Mouse (Mus musculus) liver, embryonic 11.5 days (tissue): Measurements from ENCODE around the gene C9orf72. TPM values are rescaled to one million over a fixed set of nuclear protein-coding genes. Genes with fewer than 3 reads are reported as not detected.
"Not testable (repeated sequence)": the region's sequence is repeated elsewhere in the genome, so short reads cannot be mapped to it uniquely, and the experiment has no call there.

Experiments used
- ATAC-seq: fragments of 200-750 bp; cut with Nextera tagmentation; replicated peaks from 2 replicates; pipeline ENCODE4 v1.8.0; 2017; ENCODE audit warnings: moderate number of reproducible peaks, mild to moderate bottlenecking, moderate TSS enrichment, moderate library complexity; ENCODE audit not compliant: low FRiP score
- DNase-seq: peaks from one replicate; pipeline ENCODE4 v3.0.0-alpha.2; 2017; ENCODE audit warnings: low spot score
- H3K27ac ChIP-seq: fragments of 300-500 bp; sonication (generic); 2 replicates; pipeline ENCODE4 v1.5.1; 2014; ENCODE audit warnings: mild to moderate bottlenecking, low read depth, low read length, control low read depth
- H3K27me3 ChIP-seq: fragments of 300-500 bp; sonication (generic); replicated peaks from 2 replicates; pipeline ENCODE4 v1.6.1; 2014; ENCODE audit warnings: low read length, mixed read lengths; ENCODE audit not compliant: control insufficient read depth, insufficient read depth
- H3K36me3 ChIP-seq: fragments of 300-500 bp; sonication (generic); 2 replicates; pipeline ENCODE4 v1.6.1; 2014; ENCODE audit warnings: mild to moderate bottlenecking, low read length, moderate library complexity, mixed read lengths; ENCODE audit not compliant: control insufficient read depth, insufficient read depth
- H3K4me1 ChIP-seq: fragments of 300-500 bp; sonication (generic); replicated peaks from 2 replicates; pipeline ENCODE4 v1.6.1; 2014; ENCODE audit warnings: low read length, mixed read lengths; ENCODE audit not compliant: control insufficient read depth, insufficient read depth
- H3K4me2 ChIP-seq: fragments of 300-500 bp; sonication (generic); 2 replicates; pipeline ENCODE4 v1.6.1; 2014; ENCODE audit warnings: mild to moderate bottlenecking, control low read depth, moderate library complexity
- H3K4me3 ChIP-seq: fragments of 300-500 bp; sonication (generic); 2 replicates; pipeline ENCODE4 v1.5.1; 2014; ENCODE audit warnings: low read depth, low read length, control low read depth
- H3K9ac ChIP-seq: fragments of 300-500 bp; sonication (generic); 2 replicates; pipeline ENCODE4 v1.6.1; 2014; ENCODE audit warnings: low read depth, low read length, control low read depth
- H3K9me3 ChIP-seq: fragments of 300-500 bp; sonication (generic); 2 replicates; pipeline ENCODE4 v1.6.1; 2016; ENCODE audit warnings: low read length, inconsistent platforms, mixed read lengths; ENCODE audit not compliant: control insufficient read depth
- WGBS: fragments of 180-500 bp; shearing (Covaris S2); extraction: QIAGEN DNeasy Blood & Tissue Kit; methylation state at CpG from one replicate; pipeline ENCODE4 v1.1.7; 2014; 5-methylcytosine and 5-hydroxymethylcytosine counted together
- polyA plus RNA-seq: library from polyadenylated mRNA; unstranded; fragments of >200 nt; fragmentation: Nextera tagmentation; extraction: Ambion mirVana; gene quantifications from 2 replicates; pipeline ENCODE4 v1.2.1, GENCODE M21; 2014

Gene C9orf72
- polyA plus RNA-seq: 9.0 and 9.2 TPM in 2 replicates

- H3K9ac ChIP-seq: peak within 1 kb of the TSS; percentile 79
- under 1% methylated on average over 50 of the region's 51 CpGs for WGBS
- peak within 1 kb of the TSS; percentile 96 for H3K4me2 ChIP-seq
- H3K36me3 ChIP-seq: no peaks in the 10 kb centered on the region
- 0 out of 2 replicates have a peak within 1 kb of the TSS, but pooled peaks have one; percentile 36 for H3K27ac ChIP-seq
- 0 out of 2 replicates have a peak, but pooled peaks cover 3% of the 10 kb centered on the region for H3K4me1 ChIP-seq
- no peaks in the 10 kb centered on the region for H3K9me3 ChIP-seq
- peak within 1 kb of the TSS; percentile 87 for H3K4me3 ChIP-seq
- ATAC-seq (peak; percentile 95), DNase-seq (peak; percentile 93)
- no peaks in the 10 kb centered on the region for H3K27me3 ChIP-seq
These were observed at the start of gene C9orf72 for GRCm38 (mm10) chr4:35225734-35226495. Gene C9orf72, minus strand, starts transcription at chr4:35226175.

- Histone ChIP-seq H3K4me1 (no peaks in the 10 kb centered on the region), H3K9ac (no peak overlapping the region), H3K4me3 (no peak overlapping the region), H3K27ac (no peak overlapping the region), H3K36me3 (no peaks in the 10 kb centered on the region), H3K9me3 (no peaks in the 10 kb centered on the region), H3K4me2 (no peak overlapping the region), H3K27me3 (no peaks in the 10 kb centered on the region)
- 45% methylated on average over 9 of the region's 9 CpGs for whole genome bisulfite sequencing
- DNase-seq (no peak), ATAC-seq (peak; percentile 63)
These were observed 33.0 kb upstream of the C9orf72 start for GRCm38 (mm10) chr4:35259006-35259405.

GRCm38 (mm10) chr4:35244023-35244422 lies 18.0 kb upstream of the C9orf72 start:
- H3K4me2 ChIP-seq: no peak overlapping the region
- 58% methylated on average over 1 of the region's 1 CpGs for WGBS
- H3K36me3 ChIP-seq: no peaks in the 10 kb centered on the region
- H3K27ac ChIP-seq: no peak overlapping the region
- no peaks in the 10 kb centered on the region for H3K27me3 ChIP-seq
- no peak overlapping the region for H3K4me3 ChIP-seq
- no peak overlapping the region for H3K9ac ChIP-seq
- H3K4me1 ChIP-seq: no peaks in the 10 kb centered on the region
- H3K9me3 ChIP-seq: no peaks in the 10 kb centered on the region
- DNase-seq (no peak), ATAC-seq (no peak)

- Histone ChIP-seq H3K4me3 (no peak overlapping the region), H3K9ac (no peak overlapping the region), H3K4me1 (no peaks in the 10 kb centered on the region), H3K9me3 (no peaks in the 10 kb centered on the region), H3K36me3 (no peaks in the 10 kb centered on the region), H3K4me2 (no peak overlapping the region), H3K27ac (no peak overlapping the region), H3K27me3 (no peaks in the 10 kb centered on the region)
- ATAC-seq: no peak
- WGBS: 71% methylated on average over 2 of the region's 2 CpGs
- DNase-seq: no peak
These were observed 15.8 kb upstream of the C9orf72 start for GRCm38 (mm10) chr4:35241735-35242134.

- H3K4me1 ChIP-seq: no peaks in the 10 kb centered on the region
- 84% methylated on average over 4 of the region's 4 CpGs for WGBS
- no peak overlapping the region for H3K4me3 ChIP-seq
- H3K9me3 ChIP-seq: no peaks in the 10 kb centered on the region
- H3K36me3 ChIP-seq: no peaks in the 10 kb centered on the region
- H3K4me2 ChIP-seq: no peak overlapping the region
- no peaks in the 10 kb centered on the region for H3K27me3 ChIP-seq
- DNase-seq (no peak), ATAC-seq (no peak)
- H3K27ac ChIP-seq: no peak overlapping the region
- H3K9ac ChIP-seq: no peak overlapping the region
These were observed 12.7 kb upstream of the C9orf72 start for GRCm38 (mm10) chr4:35238696-35239095.

- not testable (repeated sequence) for H3K4me3 ChIP-seq, H3K27ac ChIP-seq, H3K27me3 ChIP-seq, H3K4me1 ChIP-seq, H3K9ac ChIP-seq, H3K4me2 ChIP-seq, ATAC-seq, H3K9me3 ChIP-seq, DNase-seq, H3K36me3 ChIP-seq
- 87% methylated on average over 3 of the region's 3 CpGs for WGBS
These were observed 12.3 kb upstream of the C9orf72 start for GRCm38 (mm10) chr4:35238240-35238639.

- H3K9ac ChIP-seq: no peak overlapping the region
- ATAC-seq: no peak
- WGBS: 69% methylated on average over 2 of the region's 2 CpGs
- DNase-seq: no peak
- H3K4me3 ChIP-seq: no peak overlapping the region
- H3K4me1 ChIP-seq: no peaks in the 10 kb centered on the region
- H3K27ac ChIP-seq: no peak overlapping the region
- H3K9me3 ChIP-seq: no peaks in the 10 kb centered on the region
- no peak overlapping the region for H3K4me2 ChIP-seq
- H3K27me3 ChIP-seq: no peaks in the 10 kb centered on the region
- no peaks in the 10 kb centered on the region for H3K36me3 ChIP-seq
These were observed 10.3 kb upstream of the C9orf72 start for GRCm38 (mm10) chr4:35236313-35236712.

GRCm38 (mm10) chr4:35228260-35228659 lies 2.3 kb upstream of the C9orf72 start:
- Histone ChIP-seq H3K4me2 (no peak overlapping the region), H3K9me3 (no peaks in the 10 kb centered on the region), H3K4me3 (no peak overlapping the region), H3K9ac (no peak overlapping the region), H3K4me1 (0 out of 2 replicates have a peak, but pooled peaks cover 3% of the 10 kb centered on the region), H3K36me3 (no peaks in the 10 kb centered on the region), H3K27ac (no peak overlapping the region), H3K27me3 (no peaks in the 10 kb centered on the region)
- 46% methylated on average over 4 of the region's 4 CpGs for WGBS
- DNase-seq (no peak), ATAC-seq (no peak)

GRCm38 (mm10) chr4:35226496-35226992 lies 569 bp upstream of the C9orf72 start:
- DNase-seq: no peak
- H3K4me1 ChIP-seq: 0 out of 2 replicates have a peak, but pooled peaks cover 3% of the 10 kb centered on the region
- peak overlapping the region; percentile 96 for H3K4me2 ChIP-seq
- H3K27ac ChIP-seq: no peak overlapping the region
- H3K27me3 ChIP-seq: no peaks in the 10 kb centered on the region
- H3K9ac ChIP-seq: peak overlapping the region; percentile 79
- no peaks in the 10 kb centered on the region for H3K36me3 ChIP-seq
- H3K4me3 ChIP-seq: peak overlapping the region; percentile 87
- H3K9me3 ChIP-seq: no peaks in the 10 kb centered on the region
- WGBS: 9% methylated on average over 9 of the region's 9 CpGs
- peak; percentile 29 for ATAC-seq
